Mouse (Mus musculus) heart, postnatal 14 days (tissue): ENCODE results near the gene Meiob. TPM values are rescaled to one million over a fixed set of nuclear protein-coding genes. Genes with fewer than 3 reads are reported as not detected.

Experiments
- DNase-seq, 2 experiments: peaks; one replicate each; pipeline ENCODE4 v3.0.0; 2021 to 2022
- intact Hi-C: fragments of 180-260 bp; cut with DNase I; formaldehyde crosslinking; loops from one replicate; pipeline ENCODE4 v1.15.1; 2025
- total RNA-seq, 2 experiments: library from RNA; stranded (reverse); gene quantifications; 2 replicates each; pipeline ENCODE4 v1.2.3; 2021

Gene Meiob
- total RNA-seq, 2 experiments from 2014 or later, result not detected

DNA sequence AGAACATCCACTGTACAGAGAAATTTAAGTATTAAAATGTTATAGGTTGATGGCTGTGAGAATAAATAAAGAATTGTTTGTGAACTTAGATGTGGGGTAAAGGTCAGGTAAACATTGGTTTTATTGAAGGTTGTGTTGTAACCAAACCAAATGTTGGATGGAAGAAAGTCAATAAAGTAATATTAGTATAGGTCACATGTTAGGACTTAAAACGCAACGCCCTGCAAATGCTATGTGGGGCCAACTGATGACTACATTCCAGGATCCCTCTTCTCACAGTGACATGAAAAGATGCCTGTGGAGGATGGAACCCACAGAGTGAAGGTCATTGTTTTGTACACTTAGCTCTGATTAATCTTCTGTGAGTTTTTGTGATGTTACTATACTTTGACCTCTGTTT lies 15.4 kb downstream of the Meiob start:
- DNase-seq, result no peak
- intact Hi-C loops, result no loop called here

DNA sequence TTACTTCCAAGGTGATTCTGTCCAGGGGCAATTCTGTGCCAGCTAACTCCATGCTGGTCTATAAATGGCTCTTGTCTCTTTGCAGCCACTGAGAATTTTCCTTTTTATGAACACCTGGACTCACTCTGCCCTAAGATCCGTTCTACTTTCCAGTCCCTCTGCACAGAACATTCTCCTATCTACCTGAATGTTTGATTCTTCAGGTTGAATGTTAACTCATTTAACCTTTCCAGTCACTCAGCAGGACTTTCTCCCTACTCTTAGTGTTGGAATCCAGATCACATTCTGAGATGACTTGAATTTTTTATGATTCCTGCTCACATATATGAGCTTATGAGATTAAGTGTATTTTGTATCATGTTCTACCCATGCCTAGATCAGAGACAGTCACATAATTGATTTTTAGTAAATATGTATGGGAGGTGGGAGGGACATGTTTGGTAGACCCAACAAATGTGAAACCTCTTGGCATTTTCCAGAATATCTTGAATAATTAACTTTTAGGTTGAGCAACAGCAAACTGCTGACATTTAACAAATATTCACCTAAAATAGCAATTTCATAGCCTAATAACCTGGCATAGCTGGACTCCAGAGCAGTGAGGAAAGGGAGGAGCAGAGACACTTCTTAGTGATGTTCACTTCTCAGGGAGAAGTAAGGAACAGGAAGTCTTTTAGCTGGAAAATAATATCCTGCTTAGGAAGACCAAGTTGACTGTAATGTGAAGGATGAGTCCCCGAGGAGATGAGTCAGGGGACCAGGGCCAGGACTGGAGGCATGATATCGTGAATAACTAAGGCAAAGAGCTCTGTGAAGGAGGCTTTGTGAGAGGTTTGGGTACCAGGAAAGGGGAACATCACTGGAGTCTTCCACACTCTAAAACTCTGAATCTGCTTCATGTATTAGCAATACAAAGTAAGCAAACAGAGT lies 17.5 kb downstream of the Meiob start:
- no peak for DNase-seq
- intact Hi-C loops, result no loop called here

DNA sequence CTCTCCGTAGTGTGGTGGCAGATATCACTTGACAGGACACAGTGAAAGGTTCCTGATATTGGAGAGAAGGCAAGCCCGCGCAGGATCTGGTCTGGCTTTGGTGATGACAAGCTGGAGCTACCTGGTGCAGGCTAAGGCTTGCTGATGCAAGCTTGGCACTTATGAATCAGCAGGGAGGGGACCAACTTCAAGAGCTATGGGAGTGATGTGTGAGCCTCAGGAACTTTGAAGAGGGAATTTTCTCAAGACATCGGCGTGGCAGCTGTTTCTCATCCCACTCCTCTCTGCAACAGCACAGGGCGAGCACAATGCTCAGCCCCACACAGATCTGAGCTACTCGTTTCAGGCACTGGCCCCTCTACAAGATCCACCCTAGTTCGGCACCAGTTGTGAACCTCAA lies 35.8 kb downstream of the Meiob start, which contains the start of gene Hagh:
TSS of gene Hagh (plus strand) at position 302 of the 400 bp plus-strand sequence.
- DNase-seq, result no peak
- intact Hi-C loops, result no loop called here

DNA sequence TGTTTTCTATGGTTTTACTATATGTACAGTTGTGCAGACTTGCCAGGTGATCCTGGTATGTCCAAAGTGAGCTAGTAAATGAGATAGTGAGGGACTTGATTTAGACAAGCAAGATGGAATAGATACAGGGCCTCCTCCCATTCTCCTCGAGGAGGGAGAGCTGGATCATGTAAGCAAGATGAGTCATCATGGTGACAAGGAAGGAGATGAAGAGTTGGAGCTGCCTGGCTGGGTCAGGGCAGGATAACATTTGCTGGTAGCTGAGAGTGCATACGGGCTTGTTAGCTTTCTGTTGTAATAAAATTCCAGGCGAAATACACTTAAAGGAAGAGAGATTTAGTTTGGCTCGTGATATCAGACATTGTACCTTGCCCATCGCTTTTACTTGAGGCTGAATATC lies 36.3 kb downstream of the Meiob start:
- intact Hi-C loops, result no loop called here
- DNase-seq, result no peak

DNA sequence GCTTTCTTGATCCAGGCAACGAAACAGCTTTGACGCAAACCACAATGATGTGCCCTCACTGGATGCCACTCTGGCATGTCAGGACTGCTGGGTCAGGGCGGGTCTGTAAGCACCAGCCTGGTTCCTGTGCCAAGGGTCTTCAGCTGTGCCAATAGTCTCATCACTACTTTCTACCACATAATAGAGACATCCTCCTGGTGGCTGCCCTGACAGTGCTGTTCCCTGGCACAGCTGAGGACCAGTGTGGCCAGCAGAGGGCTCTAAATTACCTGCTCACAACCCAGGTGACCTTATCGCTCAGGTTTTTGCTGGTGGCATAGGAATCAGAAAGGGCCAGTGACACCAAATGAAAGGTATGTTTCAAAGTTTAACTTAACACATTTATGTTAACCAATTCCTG lies 37.0 kb downstream of the Meiob start:
- intact Hi-C loops, result no loop called here
- DNase-seq, result no peak

DNA sequence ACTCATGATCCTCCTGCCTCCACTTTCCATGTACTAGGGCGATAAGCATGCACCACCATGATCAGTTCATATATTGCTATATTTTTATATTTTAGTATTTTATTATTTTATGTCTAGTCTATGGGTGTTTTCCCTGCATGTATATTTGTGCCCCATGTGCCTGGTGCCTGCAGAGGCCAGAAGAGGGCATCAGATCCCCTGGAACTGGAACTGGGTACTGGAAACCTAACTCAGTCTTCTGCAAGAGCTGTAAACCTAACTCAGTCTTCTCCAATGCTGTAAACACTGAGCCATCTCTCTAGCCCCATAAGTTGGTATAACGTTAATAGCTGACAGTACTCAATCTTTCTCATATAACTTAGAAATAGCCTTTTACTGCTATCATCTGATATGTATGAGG lies 38.5 kb downstream of the Meiob start:
- intact Hi-C loops, result no loop called here
- no peak for DNase-seq

DNA sequence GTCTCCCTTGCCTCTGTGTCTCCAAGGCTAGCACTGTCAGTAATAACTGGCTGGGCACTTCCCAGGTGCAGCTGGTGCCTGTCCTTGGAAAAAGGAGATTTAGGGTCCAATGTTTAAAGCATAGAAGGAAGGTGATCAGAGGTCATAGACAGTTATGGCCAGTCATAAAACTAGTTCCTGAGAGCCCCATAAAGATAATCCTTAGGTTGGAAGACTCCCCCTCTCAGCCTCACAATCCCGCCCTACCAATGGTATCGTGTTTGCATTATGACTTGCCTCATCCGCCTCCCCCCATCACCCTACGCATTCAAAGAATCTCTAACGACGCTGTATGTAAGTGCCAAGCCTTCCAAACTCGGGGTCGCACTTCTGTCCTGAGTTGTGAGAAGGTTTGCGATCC lies 40.4 kb downstream of the Meiob start:
- intact Hi-C loops, result no loop called here
- DNase-seq, result no peak

DNA sequence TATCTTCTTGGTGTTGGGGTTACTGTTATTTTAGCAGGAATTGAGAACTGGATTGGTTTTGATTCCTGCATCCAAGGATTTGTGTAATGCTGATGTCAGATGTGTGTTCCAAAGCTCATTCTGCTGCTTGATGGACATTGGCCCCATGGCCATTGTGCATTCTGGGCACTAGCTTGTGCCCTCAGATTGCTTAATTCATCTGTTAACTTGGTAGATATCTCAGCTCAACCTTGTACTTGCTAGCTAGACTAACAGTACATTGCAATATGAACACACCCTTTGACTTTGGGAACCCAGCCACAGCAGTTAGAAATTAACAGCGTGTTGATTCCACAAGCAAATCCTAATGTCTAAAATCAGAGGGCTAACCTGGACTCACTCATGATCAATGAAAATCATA lies 43.3 kb downstream of the Meiob start:
- no peak for DNase-seq
- intact Hi-C loops, result no loop called here

DNA sequence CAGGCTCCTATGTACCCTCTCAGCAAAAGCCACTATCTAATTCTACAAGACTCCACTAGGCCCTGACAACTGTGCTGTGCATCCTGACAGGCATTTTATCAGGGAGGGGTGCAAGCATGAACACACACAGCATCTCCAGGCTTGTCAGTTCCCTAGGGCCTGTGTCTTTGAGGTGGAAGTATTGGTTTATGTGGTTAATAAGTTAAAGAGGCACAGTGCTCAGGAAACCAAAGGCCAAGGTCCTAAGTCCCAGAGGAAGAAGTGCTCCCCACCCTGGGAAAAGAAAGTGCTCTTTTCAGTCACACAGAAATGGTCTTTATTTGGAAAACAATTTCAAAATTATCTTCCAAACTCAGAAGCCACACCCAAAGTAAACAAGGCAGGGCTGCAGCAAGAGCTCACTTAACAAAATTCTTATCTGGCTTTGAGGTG lies 44.5 kb downstream of the Meiob start:
- no peak for DNase-seq
- intact Hi-C loops, result no loop called here

DNA sequence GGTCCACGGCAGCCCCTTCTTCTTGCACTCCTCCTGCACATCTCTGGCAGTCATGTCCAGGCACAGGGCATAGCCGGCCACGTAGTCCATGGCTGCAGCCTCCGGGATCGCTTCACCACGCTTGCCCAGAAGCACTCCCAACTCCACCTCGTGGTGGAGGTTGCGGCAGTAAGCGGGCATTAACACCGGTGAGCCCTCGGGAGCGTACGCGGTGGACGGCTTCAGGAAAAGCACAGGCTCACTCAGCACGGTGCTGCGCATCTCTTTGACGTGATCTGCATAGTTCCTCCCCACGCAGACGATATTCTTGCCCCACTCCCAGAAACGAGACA lies 45.6 kb downstream of the Meiob start:
- intact Hi-C loops, result no loop called here
- DNase-seq, result no peak

DNA sequence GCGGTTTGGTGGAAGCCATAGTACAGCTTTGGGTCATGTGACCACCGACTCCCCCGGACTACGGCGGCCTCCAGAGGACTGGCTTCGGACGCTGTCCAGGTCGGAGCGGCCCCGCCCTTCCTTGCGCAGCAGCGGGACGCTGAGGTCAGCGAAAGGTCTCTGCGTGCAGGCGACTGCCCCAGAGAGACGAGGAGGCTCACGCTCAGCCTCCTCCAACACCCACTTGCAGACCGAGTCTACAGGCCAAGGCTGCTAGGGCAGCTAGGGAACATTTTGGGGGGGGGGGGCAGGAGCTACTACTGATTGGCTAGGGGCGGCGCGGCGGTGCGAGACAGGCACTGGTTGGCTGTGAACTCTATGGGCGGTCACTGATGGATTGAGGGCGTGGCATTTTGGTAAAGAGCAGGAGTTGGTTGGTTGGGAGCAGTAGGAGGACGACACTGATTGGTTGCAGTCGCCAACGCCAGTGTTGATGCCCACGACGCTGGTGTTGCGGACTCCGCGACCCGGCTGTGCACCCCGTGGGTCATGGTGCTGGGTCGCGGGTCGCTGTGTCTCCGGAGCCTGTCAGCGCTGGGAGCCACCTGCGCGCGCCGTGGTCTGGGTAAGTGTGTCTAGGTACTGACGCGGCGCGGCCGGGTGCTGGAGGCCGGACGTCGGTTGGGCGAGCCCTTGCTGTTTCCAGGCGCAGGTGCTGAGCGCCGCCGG lies 46.1 kb downstream of the Meiob start, which contains the start of gene Fahd1:
TSS of gene Fahd1 (minus strand) at position 300 of the 708 bp plus-strand sequence.
- intact Hi-C loops, result no loop called here
- peak; percentile 91 to 94 for DNase-seq

DNA sequence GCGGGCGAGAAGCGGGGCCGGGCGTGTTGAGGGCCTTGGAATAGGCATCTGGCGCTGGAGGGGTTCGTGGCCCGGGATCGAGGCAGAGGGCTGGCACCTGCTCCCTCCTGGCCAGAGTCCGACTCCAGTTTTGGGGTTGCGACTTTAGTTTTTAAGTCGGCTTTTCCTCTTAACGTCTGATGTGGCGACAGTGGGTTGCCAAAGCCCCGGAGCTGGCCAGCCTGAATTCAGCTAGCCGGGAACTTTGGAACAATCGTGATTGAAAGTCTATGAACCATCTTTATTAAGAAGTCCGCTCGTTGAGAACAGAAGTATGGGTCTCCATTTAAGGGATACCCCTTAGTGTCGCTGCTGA lies 46.7 kb downstream of the Meiob start:
- no peak for DNase-seq
- intact Hi-C loops, result no loop called here

DNA sequence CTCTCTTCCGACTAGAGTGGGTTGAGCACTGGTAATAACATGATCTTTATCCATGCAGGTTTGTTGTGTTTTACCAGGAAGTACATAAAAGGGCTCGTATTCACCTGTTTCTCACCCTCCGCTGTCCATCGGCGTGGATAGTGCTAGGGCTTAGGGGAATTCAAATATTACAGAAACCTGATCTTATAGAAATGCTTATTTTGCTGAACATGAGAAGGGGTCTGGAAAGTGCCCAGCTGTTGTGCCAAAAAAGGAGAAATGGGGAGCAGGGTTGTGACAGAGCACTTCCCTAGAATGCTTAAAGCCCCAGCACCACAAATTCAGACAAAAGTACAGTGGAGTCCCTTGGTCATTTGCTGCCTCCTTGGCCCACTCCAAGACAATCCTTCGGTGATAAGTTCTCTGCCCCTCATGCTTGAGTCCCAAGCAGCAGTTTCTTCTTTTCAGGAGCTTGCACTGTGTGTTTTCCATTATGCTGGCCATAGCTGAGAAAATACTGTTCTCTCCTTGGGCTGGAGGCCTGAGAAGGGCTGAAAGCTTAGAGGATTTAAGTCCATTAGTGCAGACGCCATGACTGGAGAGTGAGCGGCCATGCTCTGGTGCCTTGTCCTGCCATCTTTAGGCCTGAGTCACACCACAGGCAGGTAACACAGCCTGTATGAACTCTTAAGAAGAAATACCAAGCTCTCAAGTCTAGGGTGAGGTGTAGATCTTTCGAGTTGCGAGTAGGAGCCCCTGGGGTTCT lies 47.5 kb downstream of the Meiob start:
- intact Hi-C loops, result no loop called here

DNA sequence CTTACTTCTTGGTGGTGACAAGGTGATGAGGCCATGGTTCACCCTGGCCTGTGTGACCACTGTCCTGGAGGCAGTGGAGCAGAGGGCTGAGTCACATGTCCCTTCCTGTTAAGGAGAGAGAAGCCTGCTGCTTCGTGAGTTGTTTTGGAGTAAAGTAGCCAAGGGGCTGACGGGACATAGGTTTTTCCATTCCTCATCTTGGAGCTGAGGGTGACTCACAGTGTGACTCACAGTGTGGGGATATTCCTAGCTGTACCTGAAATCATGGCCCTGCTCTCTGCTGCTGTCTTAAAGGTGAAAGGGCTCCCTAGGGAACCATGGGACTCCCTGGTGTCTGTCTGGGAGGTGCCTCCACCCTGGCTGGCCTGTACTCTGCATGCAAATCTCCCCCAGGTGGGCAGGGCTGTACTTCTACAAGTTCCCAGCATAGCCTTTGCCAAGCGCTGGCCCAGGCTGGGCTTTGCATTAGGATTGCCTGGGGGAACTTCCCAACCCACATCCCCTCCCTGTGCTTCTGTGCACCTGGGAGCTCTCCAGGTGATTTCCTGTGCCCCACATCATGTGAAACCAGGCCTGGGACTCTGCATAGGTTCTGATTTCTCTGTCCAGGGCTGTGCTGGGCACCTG lies 51.9 kb downstream of the Meiob start:
- intact Hi-C loops, result no loop called here
- no peak for DNase-seq

More for the DNA sequence above, 47.5 kb downstream of the Meiob start:
- DNase-seq, result no peak

DNA sequence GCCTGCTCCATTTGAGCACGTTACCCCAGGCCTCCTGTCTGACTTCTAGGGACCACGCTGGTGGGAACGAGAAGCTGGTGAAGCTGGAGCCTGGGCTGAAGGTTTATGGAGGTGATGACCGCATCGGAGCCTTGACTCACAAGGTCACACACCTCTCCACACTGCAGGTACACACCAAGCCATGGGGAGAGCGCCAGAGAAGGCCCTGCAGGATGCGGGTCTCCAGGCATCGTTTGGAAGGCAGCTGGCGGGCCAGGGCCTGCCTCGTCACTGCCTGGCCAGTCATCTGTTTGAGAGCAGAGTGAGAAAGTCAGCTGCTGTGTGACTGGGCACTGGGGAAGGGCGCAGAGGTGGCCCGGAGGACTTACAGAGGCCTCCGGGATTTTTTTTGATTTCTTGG lies 52.5 kb downstream of the Meiob start:
- no peak for DNase-seq
- intact Hi-C loops, result no loop called here

DNA sequence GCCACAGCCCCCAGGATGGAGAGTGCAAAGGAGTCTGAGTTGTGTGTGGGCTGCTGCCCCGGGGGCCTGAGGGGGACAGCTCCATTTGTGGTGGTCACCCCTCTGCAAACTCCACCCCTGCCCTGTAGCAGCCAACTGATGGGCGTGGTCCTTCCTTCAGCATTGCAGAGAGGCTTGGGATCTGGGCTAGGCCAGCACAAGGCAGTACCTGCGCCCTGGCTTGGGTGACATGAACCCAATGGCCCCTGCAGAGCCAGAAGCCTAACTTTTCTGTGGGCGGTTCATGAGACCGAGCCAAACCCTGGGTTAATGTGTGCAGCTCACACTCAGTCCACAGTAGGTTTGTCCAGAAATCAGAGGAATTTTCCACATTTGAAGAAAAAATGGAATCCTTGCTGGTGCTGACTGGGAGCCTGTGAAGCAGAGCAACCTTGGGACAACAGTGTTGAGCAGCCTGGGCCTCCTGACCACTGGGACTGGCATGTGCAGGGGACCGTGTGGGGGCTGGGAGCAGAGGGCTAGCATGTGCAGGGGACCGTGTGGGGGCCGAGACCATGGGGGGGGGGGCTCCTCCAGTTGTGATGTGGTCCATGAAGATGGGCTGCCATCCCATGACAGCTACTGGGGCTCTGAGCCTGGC lies 53.9 kb downstream of the Meiob start:
- no peak for DNase-seq
- intact Hi-C loops, result no loop called here

DNA sequence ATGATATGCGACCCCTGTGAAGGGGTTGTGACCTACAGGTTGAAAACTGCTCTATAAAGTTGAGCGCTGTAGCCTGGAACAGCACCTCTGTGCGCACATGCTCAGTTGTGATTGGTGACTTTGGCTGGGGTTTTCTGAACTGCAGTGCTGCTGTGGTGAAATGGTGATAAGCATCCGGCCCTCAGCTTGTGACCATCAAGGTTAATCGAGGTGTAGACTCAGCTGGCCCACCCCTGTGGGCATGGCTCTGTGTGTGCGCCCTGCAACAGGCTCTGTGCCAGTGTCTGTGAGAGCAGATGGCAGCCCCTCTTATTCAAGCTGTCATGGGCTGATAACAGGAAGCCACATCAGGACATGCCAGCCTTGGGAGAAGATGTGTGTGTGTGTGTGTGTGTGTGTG lies 54.9 kb downstream of the Meiob start:
- DNase-seq, result no peak
- intact Hi-C loops, result no loop called here

DNA sequence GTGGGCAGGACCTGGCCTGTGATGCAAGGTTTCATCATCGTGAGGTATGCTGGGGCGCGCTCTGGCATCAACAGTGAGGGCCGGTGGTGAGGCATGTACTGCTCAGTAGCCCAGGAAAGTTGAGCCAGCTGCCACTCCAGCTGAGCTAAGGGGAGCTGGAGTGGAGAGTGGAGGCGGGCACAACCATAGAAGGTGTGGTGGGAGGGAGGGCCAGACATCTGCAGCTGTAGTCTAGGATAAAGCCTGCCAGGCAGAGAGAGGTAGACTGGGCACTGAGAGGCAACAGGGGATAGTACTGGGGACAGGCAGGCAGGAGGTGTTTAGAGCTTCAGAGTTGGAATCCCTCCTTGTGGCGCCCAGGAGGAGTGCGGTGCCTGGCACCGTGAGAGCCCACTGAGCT lies 56.0 kb downstream of the Meiob start:
- DNase-seq, result no peak
- intact Hi-C loops, result no loop called here

DNA sequence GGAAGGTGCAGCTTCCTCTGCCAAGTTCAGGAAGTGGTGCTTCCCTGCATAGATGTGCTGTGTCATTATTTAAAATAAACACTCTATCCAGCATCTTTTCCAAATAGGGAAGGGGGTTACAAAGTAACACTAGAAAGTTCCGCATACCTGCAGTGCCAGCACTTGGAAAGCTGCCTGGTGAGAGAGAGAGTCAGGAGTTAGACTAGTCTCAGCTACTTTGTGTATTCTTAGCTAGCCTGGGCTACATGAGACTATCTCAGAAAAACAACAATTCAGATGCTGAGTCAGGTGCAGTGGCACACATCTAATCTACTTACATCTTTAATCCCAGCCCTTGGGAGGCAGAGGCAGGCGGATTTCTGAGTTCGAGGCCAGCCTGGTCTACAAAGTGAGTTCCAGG lies 57.7 kb downstream of the Meiob start:
- intact Hi-C loops, result no loop called here
- DNase-seq, result no peak

DNA sequence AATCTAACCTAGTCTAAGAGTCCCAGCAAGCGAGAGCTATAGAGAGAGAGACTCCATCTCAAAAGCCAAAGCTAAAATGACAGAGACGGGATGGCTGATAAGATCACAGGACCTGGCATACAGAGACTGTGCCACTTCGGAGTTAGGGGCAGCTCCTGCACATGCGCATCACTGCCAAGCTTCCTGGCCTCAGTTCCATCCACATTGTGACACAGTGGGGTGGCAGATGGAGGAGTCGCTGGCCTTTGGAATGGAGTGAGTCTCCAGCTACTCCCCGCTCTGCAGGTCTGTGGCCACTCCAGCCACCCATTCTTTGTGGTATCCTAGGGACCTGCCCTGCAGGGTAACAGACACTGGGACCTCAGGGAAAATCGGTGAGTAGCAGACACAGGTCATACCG lies 61.7 kb downstream of the Meiob start, which contains the start of gene Igfals:
TSS of gene Igfals (plus strand) at position 222 of the 400 bp plus-strand sequence.
- no peak for DNase-seq
- intact Hi-C loops, result no loop called here
